Mouse (Mus musculus) G1E (cell line): ENCODE measurements around the gene Lrrc4c.

Experiments
- CTCF ChIP-seq: IDR thresholded peaks from 2 replicates; pipeline ENCODE4 v1.5.1; 2012; ENCODE audit warnings: low read depth, low read length, inconsistent platforms, mixed read lengths
- TAL1 ChIP-seq: conservative IDR thresholded peaks from 2 replicates; pipeline ENCODE4 v1.6.1; 2012; ENCODE audit warnings: low read depth, low read length, inconsistent platforms, mixed read lengths

DNA sequence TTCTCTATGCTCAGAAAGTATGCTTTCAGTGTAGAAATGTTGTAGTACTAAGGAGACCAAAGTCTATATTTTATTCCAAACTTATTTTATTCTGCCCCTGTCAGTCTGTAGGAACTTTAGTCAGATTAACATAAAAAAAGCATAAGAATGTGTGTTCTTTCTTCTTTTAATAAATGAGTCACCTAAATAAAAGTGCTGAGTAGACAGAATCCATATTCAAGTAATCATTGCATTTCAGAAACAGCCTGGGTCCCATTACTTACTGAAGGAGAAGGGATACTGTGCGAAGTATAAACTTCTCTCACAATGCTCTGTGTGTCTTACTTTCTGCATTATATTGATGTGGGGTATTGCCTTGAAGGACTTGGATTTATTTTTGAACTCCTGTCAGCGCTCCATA, 255.8 kb downstream of the Lrrc4c start:
- TF ChIP-seq CTCF (no peak), TAL1 (no peak)
